Mouse (Mus musculus): ENCODE measurements around the gene Atrx. TPM values are rescaled to one million over a fixed set of nuclear protein-coding genes. Genes with fewer than 3 reads are reported as not detected.

Gene Atrx
- 168 TPM for polyA plus RNA-seq (2017; shearing (Covaris generic))

DNA sequence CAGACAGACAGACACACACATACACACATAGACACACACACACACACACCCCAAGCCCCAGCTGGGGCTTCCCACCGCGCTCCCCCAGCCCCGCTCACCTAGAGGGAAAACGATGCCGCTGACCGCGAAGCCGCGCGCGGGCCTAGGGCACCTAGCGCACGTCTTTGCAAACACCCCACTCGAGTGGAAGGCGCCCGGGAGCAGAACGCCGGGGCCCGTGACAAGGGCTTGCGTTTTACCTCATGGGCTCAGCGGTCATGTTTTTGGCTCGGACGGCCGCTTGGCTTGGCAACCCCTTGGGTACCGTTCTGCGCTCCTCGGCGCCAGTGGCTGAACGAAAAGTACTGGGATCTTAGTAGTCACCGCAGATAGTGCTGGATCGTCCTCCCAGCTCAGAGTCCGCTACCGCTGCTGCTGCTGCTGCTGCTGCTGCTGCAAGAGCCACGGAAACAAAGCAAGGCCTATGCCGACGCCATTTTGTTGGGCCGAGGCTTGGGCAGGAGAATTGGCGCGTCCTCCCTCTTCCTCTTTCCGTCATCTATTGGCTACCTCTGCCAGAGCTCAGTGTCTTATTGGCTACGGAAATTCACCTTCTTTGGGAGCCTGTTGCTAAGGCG lies at the start of gene Atrx:
Gene Atrx (minus strand): TSS at position 543 of the 617 bp plus-strand sequence.

DNA sequence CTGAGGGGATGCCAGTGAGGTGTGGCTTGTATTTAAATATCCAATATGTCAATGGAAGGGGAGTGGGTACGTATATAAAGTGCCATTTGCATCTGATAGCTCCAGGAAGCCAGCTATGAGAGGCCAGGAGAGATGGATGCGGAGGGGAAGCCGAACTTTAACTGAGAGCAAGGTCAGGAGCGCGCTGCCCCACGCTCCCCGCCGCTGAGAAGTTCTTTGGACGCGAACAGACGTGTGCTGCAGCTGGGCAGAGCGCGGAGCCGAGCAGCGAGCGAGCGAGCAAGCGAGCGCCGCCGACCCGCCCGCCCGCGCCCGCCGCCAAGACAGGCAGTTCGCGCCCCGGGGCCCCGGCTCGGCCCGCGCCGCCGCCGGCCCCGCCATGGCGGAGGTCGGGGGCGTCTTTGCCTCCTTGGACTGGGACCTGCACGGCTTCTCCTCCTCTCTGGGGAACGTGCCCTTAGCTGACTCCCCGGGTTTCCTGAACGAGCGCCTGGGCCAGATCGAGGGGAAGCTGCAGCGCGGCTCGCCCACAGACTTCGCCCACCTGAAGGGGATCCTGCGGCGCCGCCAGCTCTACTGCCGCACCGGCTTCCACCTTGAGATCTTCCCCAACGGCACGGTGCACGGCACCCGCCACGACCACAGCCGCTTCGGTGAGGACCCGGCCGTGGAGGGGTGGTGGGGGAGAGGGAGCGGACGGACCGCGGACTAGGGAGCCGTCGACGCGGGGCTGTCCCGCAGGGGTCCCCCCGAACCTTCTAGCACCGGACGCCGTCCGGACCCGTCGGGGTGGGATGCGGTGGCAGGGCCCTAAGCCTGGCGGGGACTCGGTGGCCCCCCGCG lies 164.8 kb downstream of the Atrx start, which contains the start of gene Fgf16:
Gene Fgf16 (plus strand): TSS at position 118 of the 843 bp plus-strand sequence.

Other genes starting within 250 kb of the Atrx start
- gene Fgf16, start 165.1 kb downstream of the Atrx start, polyA plus RNA-seq (2017; shearing (Covaris generic)) = not detected
- gene Magt1, start 82.5 kb upstream of the Atrx start, polyA plus RNA-seq (2017; shearing (Covaris generic)) = 31.6 TPM
- gene Cox7b, start 86.3 kb upstream of the Atrx start, polyA plus RNA-seq (2017; shearing (Covaris generic)) = 192 TPM
- gene Atp7a, start 97.9 kb upstream of the Atrx start, polyA plus RNA-seq (2017; shearing (Covaris generic)) = 11.0 TPM
- not detected for gene Tlr13, start 213.8 kb upstream of the Atrx start, polyA plus RNA-seq (2017; shearing (Covaris generic))